8 mouse cellular contexts compared by ENCODE assay signal in the genomic region with DNA sequence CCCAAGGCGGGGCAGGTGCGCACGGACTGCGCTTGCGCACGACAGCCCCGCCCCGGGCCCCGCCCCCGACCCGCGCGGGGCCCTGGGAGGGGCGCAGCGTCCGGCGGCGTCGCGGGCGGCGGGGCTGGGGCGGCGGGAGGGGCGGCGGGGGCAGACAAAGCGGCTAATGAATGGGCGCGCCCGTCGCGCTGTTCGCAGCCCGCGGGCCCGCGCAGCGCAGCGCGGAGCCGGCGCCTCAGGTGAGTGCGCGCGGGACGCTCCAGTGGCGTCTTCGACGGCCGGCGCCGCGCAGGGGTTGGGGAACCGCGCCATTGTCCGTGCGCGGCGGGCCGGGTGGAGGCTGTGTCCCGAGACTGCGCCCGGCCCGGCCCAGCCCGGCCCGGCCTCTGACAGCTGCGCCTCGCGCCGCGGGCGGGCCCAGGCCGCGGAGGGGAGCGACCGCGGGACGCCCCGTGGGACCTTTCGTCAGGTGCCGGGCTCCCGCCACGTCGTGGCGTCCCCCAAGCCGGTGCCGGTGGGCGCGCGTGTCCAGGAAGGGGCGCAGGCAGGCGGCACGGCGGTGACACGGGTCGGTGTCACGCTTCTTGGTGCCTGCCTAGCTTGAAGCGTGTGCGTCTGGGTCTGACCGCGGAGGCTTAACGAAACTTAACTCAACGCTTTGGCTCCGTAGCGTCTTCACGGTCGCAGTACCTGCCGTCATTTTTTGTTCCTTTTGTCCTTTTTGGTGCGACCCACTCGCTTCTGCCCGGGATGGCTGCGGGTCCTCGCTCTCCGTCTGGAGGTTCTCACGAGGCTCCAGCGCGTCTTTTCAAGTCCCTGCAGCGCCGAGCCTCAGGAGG. TPM values are rescaled to one million over a fixed set of nuclear protein-coding genes. Genes with fewer than 3 reads are reported as not detected.
DNase-seq lines count a peak whose midpoint lies in the region; ATAC-seq and TF ChIP-seq lines count a peak whose summit lies in the region.

TSS of gene Zbed4 (plus strand) at position 97 of the 839 bp plus-strand sequence.

- TF ChIP-seq POLR2A in bone marrow, adult 2 months (IDR thresholded peaks at IDR 0.05; ENCODE audit: borderline replicate concordance, control insufficient read depth, low read depth, low read length) = no peak
- TF ChIP-seq POLR2A in liver, adult 2 months (IDR thresholded peaks at IDR 0.05; ENCODE audit: extremely low read depth, insufficient read depth, low read length) = no peak

- H3K27me3 ChIP-seq in forebrain, postnatal 0 days (ENCODE audit: insufficient read depth, low read length) = no peaks in the 10 kb centered on the region
- H3K27me3 ChIP-seq in hindbrain, embryonic 16.5 days (replicated peaks; ENCODE audit: control insufficient read depth, insufficient read depth, low read length) = no peaks in the 10 kb centered on the region
- H3K27me3 ChIP-seq in liver, adult 2 months (ENCODE audit: control insufficient read depth, insufficient read depth, low read length) = no peaks in the 10 kb centered on the region
- no peaks in the 10 kb centered on the region for H3K27me3 ChIP-seq in midbrain, embryonic 16.5 days (ENCODE audit: control insufficient read depth, insufficient read depth, low read depth, low read length)
- H3K27me3 ChIP-seq in stomach, embryonic 14.5 days (ENCODE audit: control insufficient read depth, insufficient read depth, low read length) = no peaks in the 10 kb centered on the region

- 1% methylated on average over 117 of the region's 119 CpGs for WGBS in bone marrow, adult 2 months
- 3% methylated on average over 72 of the region's 119 CpGs for WGBS in forebrain, postnatal 0 days
- 1% methylated on average over 53 of the region's 119 CpGs for WGBS in hindbrain, embryonic 16.5 days
- 1% methylated on average over 82 of the region's 119 CpGs for WGBS in liver, adult 2 months
- WGBS in midbrain, embryonic 16.5 days = under 1% methylated on average over 88 of the region's 119 CpGs
- WGBS in stomach, embryonic 14.5 days = under 1% methylated on average over 60 of the region's 119 CpGs

- peak; percentile 54 to 65 for DNase-seq in cerebellum, postnatal 14 days
- no peak for DNase-seq in cerebellum, adult 8-10 months
- DNase-seq in forebrain, postnatal 0 days = peak; percentile 65
- DNase-seq in liver, adult 2 months (ENCODE audit: extremely low read depth, low read depth, low spot score) = peak; percentile 37

- H3K4me2 ChIP-seq in forebrain, postnatal 0 days (ENCODE audit: low read depth) = peak within 1 kb of the TSS; percentile 80
- H3K4me2 ChIP-seq in hindbrain, embryonic 16.5 days (ENCODE audit: low read length) = peak within 1 kb of the TSS; percentile 78
- peak within 1 kb of the TSS; percentile 82 for H3K4me2 ChIP-seq in midbrain, embryonic 16.5 days (ENCODE audit: low read length)
- peak within 1 kb of the TSS; percentile 74 for H3K4me2 ChIP-seq in stomach, embryonic 14.5 days (replicated peaks; ENCODE audit: low read depth, low read length)

- H3K4me3 ChIP-seq in bone marrow, adult 2 months (replicated peaks; ENCODE audit: control insufficient read depth, low read depth, low read length) = peak within 1 kb of the TSS; percentile 76
- H3K4me3 ChIP-seq in forebrain, postnatal 0 days (ENCODE audit: low read depth, low read length) = peak within 1 kb of the TSS; percentile 88
- H3K4me3 ChIP-seq in hindbrain, embryonic 16.5 days (ENCODE audit: low read length) = peak within 1 kb of the TSS; percentile 95
- peak within 1 kb of the TSS; percentile 94 for H3K4me3 ChIP-seq in liver, adult 2 months (ENCODE audit: insufficient read depth, low read depth, low read length)
- H3K4me3 ChIP-seq in midbrain, embryonic 16.5 days (ENCODE audit: low read depth, low read length) = peak within 1 kb of the TSS; percentile 84
- H3K4me3 ChIP-seq in stomach, embryonic 14.5 days (ENCODE audit: low read depth, low read length) = peak within 1 kb of the TSS; percentile 82

- H3K9ac ChIP-seq in forebrain, postnatal 0 days = peak within 1 kb of the TSS; percentile 71
- H3K9ac ChIP-seq in hindbrain, embryonic 16.5 days (ENCODE audit: low read depth, low read length) = peak within 1 kb of the TSS; percentile 90
- H3K9ac ChIP-seq in liver, adult 2 months (ENCODE audit: low read depth, low read length) = peak within 1 kb of the TSS; percentile 93
- H3K9ac ChIP-seq in midbrain, embryonic 16.5 days (ENCODE audit: low read depth, low read length) = peak within 1 kb of the TSS; percentile 87
- peak within 1 kb of the TSS; percentile 66 for H3K9ac ChIP-seq in stomach, embryonic 14.5 days (replicated peaks; ENCODE audit: low read depth, low read length)

- peaks cover 6% of the 10 kb centered on the region; the same call in 1 of the 2 replicates for H3K79me2 ChIP-seq in liver, adult 2 months (ENCODE audit: control insufficient read depth, insufficient read depth, low read length)

- no peak for TF ChIP-seq CTCF in bone marrow, adult 2 months (IDR thresholded peaks at IDR 0.05; ENCODE audit: control insufficient read depth, insufficient read depth, low read length)
- no peak for TF ChIP-seq CTCF in forebrain, postnatal 0 days (IDR thresholded peaks at IDR 0.05; ENCODE audit: low read depth)
- TF ChIP-seq CTCF in liver, adult 2 months (IDR thresholded peaks at IDR 0.05; ENCODE audit: low read depth, low read length) = no peak

- no peaks in the 10 kb centered on the region for H3K9me3 ChIP-seq in forebrain, postnatal 0 days (ENCODE audit: low read length)
- no peaks in the 10 kb centered on the region for H3K9me3 ChIP-seq in hindbrain, embryonic 16.5 days (ENCODE audit: control insufficient read depth, low read length)
- no peaks in the 10 kb centered on the region for H3K9me3 ChIP-seq in midbrain, embryonic 16.5 days (replicated peaks; ENCODE audit: control insufficient read depth, low read length, poor library complexity, severe bottlenecking)
- H3K9me3 ChIP-seq in stomach, embryonic 14.5 days (ENCODE audit: control insufficient read depth, low read depth, low read length) = no peaks in the 10 kb centered on the region

- H3K36me3 ChIP-seq in forebrain, postnatal 0 days (ENCODE audit: insufficient read depth) = 0 out of 2 replicates have a peak, but pooled peaks cover under 1% of the 10 kb centered on the region
- 0 out of 2 replicates have a peak, but pooled peaks cover 2% of the 10 kb centered on the region for H3K36me3 ChIP-seq in hindbrain, embryonic 16.5 days (ENCODE audit: control insufficient read depth, insufficient read depth, low read length)
- H3K36me3 ChIP-seq in liver, adult 2 months (ENCODE audit: control insufficient read depth, insufficient read depth, low read length) = no peaks in the 10 kb centered on the region
- 0 out of 2 replicates have a peak, but pooled peaks cover under 1% of the 10 kb centered on the region for H3K36me3 ChIP-seq in midbrain, embryonic 16.5 days (ENCODE audit: control insufficient read depth, insufficient read depth, low read length)
- no peaks in the 10 kb centered on the region for H3K36me3 ChIP-seq in stomach, embryonic 14.5 days (ENCODE audit: control insufficient read depth, insufficient read depth, low read length)

- peaks cover 7% of the 10 kb centered on the region; the same call in 1 of the 2 replicates for H3K4me1 ChIP-seq in bone marrow, adult 2 months (ENCODE audit: control insufficient read depth, insufficient read depth, low read length)
- peaks cover 16% of the 10 kb centered on the region for H3K4me1 ChIP-seq in forebrain, postnatal 0 days (ENCODE audit: insufficient read depth)
- peaks cover 15% of the 10 kb centered on the region for H3K4me1 ChIP-seq in hindbrain, embryonic 16.5 days (ENCODE audit: control insufficient read depth, insufficient read depth, low read depth, low read length)
- H3K4me1 ChIP-seq in liver, adult 2 months (ENCODE audit: control insufficient read depth, insufficient read depth, low read length) = peaks cover 5% of the 10 kb centered on the region; the same call in 1 of the 2 replicates
- H3K4me1 ChIP-seq in midbrain, embryonic 16.5 days (ENCODE audit: control insufficient read depth, insufficient read depth, low read length) = peaks cover 22% of the 10 kb centered on the region
- H3K4me1 ChIP-seq in stomach, embryonic 14.5 days (ENCODE audit: control insufficient read depth, insufficient read depth, low read length) = peaks cover 9% of the 10 kb centered on the region; the same call in 1 of the 2 replicates

- H3K27ac ChIP-seq in bone marrow, adult 2 months (ENCODE audit: control insufficient read depth, insufficient read depth, low read depth, low read length, poor library complexity) = peak within 1 kb of the TSS; percentile 81
- H3K27ac ChIP-seq in forebrain, postnatal 0 days (ENCODE audit: low read depth, low read length) = peak within 1 kb of the TSS; percentile 80
- H3K27ac ChIP-seq in hindbrain, embryonic 16.5 days (ENCODE audit: low read depth, low read length) = peak within 1 kb of the TSS; percentile 90
- peak within 1 kb of the TSS; percentile 60 for H3K27ac ChIP-seq in liver, adult 2 months (replicated peaks; ENCODE audit: insufficient read depth, low read depth, low read length)
- H3K27ac ChIP-seq in midbrain, embryonic 16.5 days (ENCODE audit: low read length) = peak within 1 kb of the TSS; percentile 92
- peak within 1 kb of the TSS; percentile 84 for H3K27ac ChIP-seq in stomach, embryonic 14.5 days (ENCODE audit: low read length)

- peak; percentile 38 for ATAC-seq in forebrain, postnatal 0 days
- peak; percentile 32 for ATAC-seq in hindbrain, embryonic 16.5 days
- ATAC-seq in midbrain, embryonic 16.5 days = peak; percentile 81
- ATAC-seq in stomach, embryonic 14.5 days (ENCODE audit: insufficient number of reproducible peaks, insufficient read depth, low FRiP score, low read depth) = peak; percentile 11; the same call in 1 of the 2 replicates

RNA-seq across cellular contexts. Expression of gene Zbed4, which starts in this region (rescaled TPM):
- 13.5 and 19.7 TPM in 2 replicates for polyA plus RNA-seq in bone marrow, adult 2 months (2011; ENCODE audit: insufficient read depth, insufficient read length, low replicate concordance, missing spikeins)
- 21.8 and 28.7 TPM in 2 replicates for total RNA-seq in forebrain, postnatal 0 days (2014; rRNA removed)
- polyA plus RNA-seq in forebrain, postnatal 0 days (2015; fragmentation: Nextera tagmentation; extraction: Ambion mirVana) = 4.0 and 6.1 TPM in 2 replicates
- polyA plus RNA-seq in hindbrain, embryonic 16.5 days (2015; fragmentation: Nextera tagmentation; extraction: Ambion mirVana) = 9.9 and 15.3 TPM in 2 replicates
- 2.8 and 4.2 TPM in 2 replicates for total RNA-seq in liver, adult 2 months (2014; rRNA removed)
- polyA plus RNA-seq in liver, adult 2 months (2012; rRNA removed) = 1.8 and 1.9 TPM in 2 replicates
- 14.2 and 18.5 TPM in 2 replicates for polyA plus RNA-seq in midbrain, embryonic 16.5 days (2015; fragmentation: Nextera tagmentation; extraction: Ambion mirVana)
- 18.5 and 18.8 TPM in 2 replicates for polyA plus RNA-seq in stomach, embryonic 14.5 days (2014; fragmentation: Nextera tagmentation; extraction: Ambion mirVana)

Comparison
In these comparisons a context has a peak if more than half of its experiments do, and no peak if none do; other contexts are left out.
1. ATAC-seq: peak in every context shown above with its lines; median percentile 81 in midbrain, embryonic 16.5 days; 38 in forebrain, postnatal 0 days; 32 in hindbrain, embryonic 16.5 days; 11 in stomach, embryonic 14.5 days.